Mouse (Mus musculus) lung, embryonic 15.5 days (tissue): ENCODE results near the gene Vwce. TPM values are rescaled to one million over a fixed set of nuclear protein-coding genes. Genes with fewer than 3 reads are reported as not detected.

ENCODE experiments used
- ATAC-seq: fragments of 200-750 bp; cut with Nextera tagmentation; 2 replicates; pipeline ENCODE4 v1.8.0; 2017; ENCODE audit warnings: moderate number of reproducible peaks, borderline replicate concordance; ENCODE audit not compliant: low FRiP score, low TSS enrichment; ENCODE audit errors: extremely low read depth
- H3K27ac ChIP-seq: fragments of 300-500 bp; sonication (generic); 2 replicates; pipeline ENCODE4 v1.5.1; 2015; ENCODE audit warnings: moderate library complexity, mild to moderate bottlenecking, inconsistent platforms
- H3K27me3 ChIP-seq: fragments of 300-500 bp; sonication (generic); 2 replicates; pipeline ENCODE4 v1.6.1; 2015; ENCODE audit warnings: inconsistent platforms
- H3K36me3 ChIP-seq: fragments of 300-500 bp; sonication (generic); 2 replicates; pipeline ENCODE4 v1.6.1; 2015; ENCODE audit warnings: inconsistent platforms
- H3K4me1 ChIP-seq: fragments of 300-500 bp; sonication (generic); 2 replicates; pipeline ENCODE4 v1.6.1; 2015; ENCODE audit warnings: inconsistent platforms
- H3K4me2 ChIP-seq: fragments of 300-500 bp; sonication (generic); 2 replicates; pipeline ENCODE4 v1.6.1; 2015; ENCODE audit warnings: inconsistent platforms, mild to moderate bottlenecking, moderate library complexity
- H3K4me3 ChIP-seq: fragments of 300-500 bp; sonication (generic); 2 replicates; pipeline ENCODE4 v1.5.1; 2015; ENCODE audit warnings: mild to moderate bottlenecking, inconsistent platforms
- H3K9ac ChIP-seq: fragments of 300-500 bp; sonication (generic); 2 replicates; pipeline ENCODE4 v1.6.1; 2015; ENCODE audit warnings: inconsistent platforms
- H3K9me3 ChIP-seq: fragments of 300-500 bp; sonication (generic); 2 replicates; pipeline ENCODE4 v1.6.1; 2016; ENCODE audit warnings: inconsistent platforms
- WGBS: fragments of 180-500 bp; shearing (Covaris S2); methylation state at CpG from one replicate; pipeline ENCODE4 v1.1.7; 2015; 5-methylcytosine and 5-hydroxymethylcytosine counted together
- polyA plus RNA-seq: library from polyadenylated mRNA; unstranded; fragments of >200 nt; fragmentation: Nextera tagmentation; extraction: Ambion mirVana; gene quantifications from 2 replicates; pipeline ENCODE4 v1.2.1, GENCODE M21; 2015

Vwce gene
- polyA plus RNA-seq, 1 experiment from 2014 or later: 1.3 TPM

DNA sequence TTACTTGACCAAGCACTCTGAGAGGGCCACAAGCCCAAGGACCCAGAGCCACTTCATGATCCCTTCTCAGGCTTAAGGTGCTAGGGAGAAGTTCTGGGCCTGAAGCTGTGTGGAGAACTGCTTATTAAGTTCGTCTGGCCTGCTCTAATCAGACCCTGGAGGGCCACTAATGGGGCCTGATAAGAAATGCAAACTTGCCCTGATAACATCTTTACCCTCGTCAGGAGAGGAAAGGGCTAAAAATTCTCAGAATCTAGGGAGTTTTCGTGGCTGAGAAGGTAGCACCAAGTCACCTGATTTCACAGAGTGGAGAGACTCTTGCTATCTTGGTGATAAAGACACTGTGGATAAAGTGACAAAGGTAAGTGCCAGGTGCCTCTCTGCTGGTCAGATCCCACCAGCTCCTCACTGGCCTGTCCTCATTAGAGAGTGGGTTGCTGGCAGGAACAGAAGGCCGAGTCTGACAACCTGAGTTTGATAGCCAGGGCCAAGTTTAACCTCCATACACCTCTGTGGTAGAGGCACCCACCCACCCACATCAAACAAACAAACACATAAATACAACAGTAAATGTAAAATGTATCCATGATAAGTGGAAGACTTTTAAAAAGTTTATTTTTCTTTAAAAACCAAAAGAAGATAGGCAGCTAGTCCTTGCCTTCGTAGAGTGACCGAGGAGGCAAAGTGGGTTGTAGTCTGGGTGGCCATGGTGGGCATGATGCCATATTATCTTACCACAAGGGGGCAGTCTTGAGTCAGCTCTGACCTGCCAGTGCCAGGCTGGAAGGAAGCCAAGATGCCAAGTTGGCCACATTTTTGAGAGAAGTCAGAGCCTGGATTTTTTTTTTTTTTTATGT is 44.1 kb downstream of the Vwce start, which contains the start of gene Pga5:
Gene Pga5, minus strand, starts transcription at position 157 of the 857 bp plus-strand sequence.
- Histone ChIP-seq H3K27ac (no peak within 1 kb of the TSS), H3K9ac (no peak within 1 kb of the TSS), H3K4me3 (no peak within 1 kb of the TSS), H3K4me2 (no peak within 1 kb of the TSS), H3K4me1 (no peaks in the 10 kb centered on the region), H3K36me3 (no peaks in the 10 kb centered on the region), H3K27me3 (no peaks in the 10 kb centered on the region), H3K9me3 (no peaks in the 10 kb centered on the region)
- WGBS: 20% methylated on average over 6 of the region's 6 CpGs
- no peak for ATAC-seq

DNA sequence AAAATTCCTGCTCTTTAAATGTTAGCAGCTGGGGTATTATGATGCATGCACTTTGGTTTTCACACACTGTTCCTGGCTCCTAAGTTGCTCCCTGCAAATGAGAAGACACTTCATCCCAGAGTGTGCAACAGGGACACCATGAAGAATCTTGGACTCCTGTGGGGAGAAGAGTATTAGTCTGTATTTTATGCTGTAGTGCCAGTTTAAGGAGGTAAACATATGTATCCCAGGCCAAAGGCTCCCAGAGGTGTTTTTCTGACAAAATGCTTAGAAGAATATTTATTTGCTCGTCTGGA is 44.7 kb downstream of the Vwce start:
- no peaks in the 10 kb centered on the region for H3K4me1 ChIP-seq
- no peaks in the 10 kb centered on the region for H3K36me3 ChIP-seq
- 74% methylated on average over 1 of the region's 1 CpGs for WGBS
- H3K9ac ChIP-seq: no peak overlapping the region
- no peaks in the 10 kb centered on the region for H3K27me3 ChIP-seq
- no peak overlapping the region for H3K4me3 ChIP-seq
- no peak overlapping the region for H3K4me2 ChIP-seq
- no peaks in the 10 kb centered on the region for H3K9me3 ChIP-seq
- no peak for ATAC-seq
- no peak overlapping the region for H3K27ac ChIP-seq

DNA sequence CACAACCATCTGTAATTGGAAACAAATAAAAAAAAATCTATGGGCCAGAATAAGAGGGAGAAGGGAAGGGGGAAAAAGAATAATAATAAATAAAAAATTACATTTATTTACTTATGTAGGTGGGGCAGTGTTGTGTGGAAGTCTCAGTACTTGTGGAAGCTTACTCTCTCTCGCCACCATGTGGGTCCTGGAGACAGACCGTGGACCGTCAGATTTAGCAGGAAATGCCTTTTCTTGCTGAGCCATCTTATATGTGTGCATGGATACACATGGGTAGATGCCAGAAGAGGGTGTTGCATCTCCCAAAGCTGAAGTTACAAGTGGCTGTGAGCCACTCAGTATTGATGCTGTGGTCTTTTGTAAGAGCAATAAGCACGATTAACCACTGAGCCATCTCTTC is 47.6 kb downstream of the Vwce start:
- Histone ChIP-seq H3K9ac (no peak overlapping the region), H3K27ac (no peak overlapping the region), H3K4me3 (no peak overlapping the region), H3K36me3 (no peaks in the 10 kb centered on the region), H3K4me2 (no peak overlapping the region), H3K27me3 (no peaks in the 10 kb centered on the region), H3K9me3 (no peaks in the 10 kb centered on the region), H3K4me1 (no peaks in the 10 kb centered on the region)
- WGBS: 55% methylated on average over 4 of the region's 4 CpGs
- ATAC-seq: no peak

DNA sequence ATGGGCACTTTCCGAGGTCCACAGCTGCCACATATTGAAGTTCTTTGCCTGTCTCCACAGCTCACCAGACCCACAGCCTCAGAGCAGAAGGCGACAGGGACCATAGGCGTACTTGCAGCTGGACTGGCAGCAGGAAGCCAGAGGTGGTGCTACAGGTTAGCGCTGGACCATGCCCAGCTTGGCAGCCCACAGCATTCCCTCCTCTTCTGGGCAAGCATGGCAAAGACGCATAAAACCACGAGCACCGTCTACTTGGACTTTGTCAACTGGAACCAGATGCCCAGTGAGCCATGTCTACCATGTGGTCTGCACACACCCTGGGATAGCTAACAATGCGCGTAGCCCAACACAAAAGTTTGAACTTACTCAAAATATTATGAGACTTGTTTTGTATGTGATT is 51.1 kb downstream of the Vwce start:
- no peak for ATAC-seq
- Histone ChIP-seq H3K27ac (no peak overlapping the region), H3K4me3 (no peak overlapping the region), H3K36me3 (no peaks in the 10 kb centered on the region), H3K4me2 (no peak overlapping the region), H3K9me3 (no peaks in the 10 kb centered on the region), H3K4me1 (peaks cover 15% of the 10 kb centered on the region), H3K27me3 (no peaks in the 10 kb centered on the region), H3K9ac (no peak overlapping the region)
- 88% methylated on average over 9 of the region's 9 CpGs for WGBS

DNA sequence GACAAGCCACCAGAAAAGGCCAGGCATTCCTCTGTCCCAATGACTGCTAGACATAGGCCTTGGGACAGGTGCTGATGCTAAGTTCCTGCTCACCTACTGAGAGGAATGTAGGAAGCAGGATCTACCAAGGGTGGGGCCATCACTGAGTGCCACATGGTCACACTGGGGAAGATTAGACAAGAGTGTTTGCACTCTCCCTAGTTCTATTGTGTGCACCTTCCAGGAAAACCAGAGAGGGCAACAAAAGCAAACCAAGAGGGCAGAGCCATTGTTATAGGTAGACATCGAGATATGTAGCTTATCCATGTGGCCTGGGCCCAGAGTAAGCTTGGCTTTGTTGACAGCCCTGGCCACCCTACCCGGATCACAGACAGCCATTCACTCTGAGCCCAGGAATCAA is 51.7 kb downstream of the Vwce start:
- ATAC-seq: no peak
- H3K36me3 ChIP-seq: no peaks in the 10 kb centered on the region
- WGBS: 59% methylated on average over 2 of the region's 2 CpGs
- H3K27me3 ChIP-seq: no peaks in the 10 kb centered on the region
- no peak overlapping the region for H3K4me3 ChIP-seq
- H3K4me2 ChIP-seq: no peak overlapping the region
- no peak overlapping the region for H3K27ac ChIP-seq
- H3K9me3 ChIP-seq: no peaks in the 10 kb centered on the region
- no peak overlapping the region for H3K9ac ChIP-seq
- peaks cover 22% of the 10 kb centered on the region for H3K4me1 ChIP-seq

DNA sequence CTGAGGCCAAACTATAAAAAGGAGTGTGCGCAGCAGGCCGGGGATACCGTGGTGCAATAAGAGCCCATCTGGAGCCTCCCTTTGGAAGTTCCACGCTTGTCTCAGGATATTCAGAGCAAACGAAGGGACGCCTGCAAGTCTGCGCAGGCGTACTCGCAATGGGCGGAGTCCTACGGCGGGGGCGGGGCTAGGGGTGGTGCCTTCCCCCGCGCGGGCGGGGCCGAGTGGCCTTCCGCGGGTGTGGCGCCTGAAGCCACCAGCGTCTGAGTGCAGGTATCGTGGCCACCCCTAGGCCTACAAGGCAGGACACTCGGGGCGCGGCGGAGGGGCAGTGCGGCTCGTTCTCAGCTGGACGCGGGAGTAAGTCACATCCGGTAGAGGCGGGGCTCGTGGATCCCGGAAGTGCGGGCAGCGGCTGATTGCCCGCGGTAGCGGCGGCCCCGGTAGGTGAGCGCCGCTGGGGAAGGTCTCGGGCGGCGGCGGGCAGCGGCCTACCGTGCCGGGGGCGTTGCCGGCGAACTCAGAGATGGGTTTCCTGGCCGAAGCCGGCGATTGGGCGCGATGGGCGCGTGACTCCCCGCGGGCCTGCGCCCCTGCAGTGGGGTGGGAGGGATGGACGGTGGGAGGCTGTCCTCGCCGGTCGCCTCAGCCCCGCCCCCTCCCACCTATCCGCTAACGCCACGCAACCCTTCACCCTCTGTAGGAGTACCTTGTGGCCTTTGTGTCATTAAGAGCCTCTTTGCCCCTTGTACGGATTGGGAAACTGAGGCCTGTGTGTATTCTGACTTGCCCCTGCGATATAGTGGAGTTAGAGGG is 54.7 kb downstream of the Vwce start, which contains the start of gene Vps37c:
Gene Vps37c, plus strand, starts transcription at position 199 of the 816 bp plus-strand sequence.
- Histone ChIP-seq H3K4me3 (peak within 1 kb of the TSS; percentile 90), H3K27ac (peak within 1 kb of the TSS; percentile 98), H3K9ac (peak within 1 kb of the TSS; percentile 88), H3K27me3 (no peaks in the 10 kb centered on the region), H3K4me2 (peak within 1 kb of the TSS; percentile 68), H3K4me1 (peaks cover 24% of the 10 kb centered on the region), H3K36me3 (no peaks in the 10 kb centered on the region), H3K9me3 (no peaks in the 10 kb centered on the region)
- under 1% methylated on average over 63 of the region's 74 CpGs for WGBS
- ATAC-seq: peak; percentile 94

DNA sequence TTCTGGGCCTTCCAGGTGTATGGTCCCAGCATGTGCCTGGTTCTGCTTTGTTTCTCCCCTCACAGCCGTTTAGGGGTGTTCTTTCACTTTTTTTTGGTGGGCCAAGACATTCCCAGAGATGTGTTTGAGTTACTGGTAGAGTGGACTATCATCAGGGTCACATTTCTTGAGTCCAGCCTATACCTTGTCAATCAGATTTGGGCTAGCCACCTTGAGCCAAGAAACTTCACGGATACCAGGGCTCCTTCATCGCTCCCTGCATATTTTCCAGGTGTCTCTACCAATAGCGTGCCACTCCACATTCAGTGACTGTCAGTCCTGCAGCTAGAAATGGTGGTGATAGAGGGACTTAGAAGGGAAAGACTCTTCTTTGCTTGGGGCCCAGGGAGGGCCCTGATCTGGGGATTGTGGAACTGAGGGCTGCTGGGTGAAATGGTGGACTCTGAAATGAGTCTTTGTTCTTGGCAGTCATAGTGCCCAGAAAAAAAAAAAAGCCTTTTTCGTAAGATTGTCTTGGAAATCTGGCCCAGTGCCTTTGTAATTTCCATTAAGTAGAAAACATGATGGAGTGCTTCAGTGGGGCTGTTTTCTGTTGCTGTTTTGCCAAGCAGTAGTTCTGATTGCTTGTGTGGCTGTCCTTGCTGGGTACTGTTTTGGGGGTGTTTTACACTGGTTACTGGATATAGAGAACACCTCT is 55.6 kb downstream of the Vwce start:
- Histone ChIP-seq H3K9ac (peak overlapping the region; percentile 88), H3K4me3 (peak overlapping the region; percentile 90), H3K27me3 (no peaks in the 10 kb centered on the region), H3K27ac (peak overlapping the region; percentile 98), H3K4me1 (peaks cover 24% of the 10 kb centered on the region), H3K9me3 (no peaks in the 10 kb centered on the region), H3K36me3 (no peaks in the 10 kb centered on the region), H3K4me2 (peak overlapping the region; percentile 68)
- ATAC-seq: no peak
- 22% methylated on average over 5 of the region's 5 CpGs for WGBS

DNA sequence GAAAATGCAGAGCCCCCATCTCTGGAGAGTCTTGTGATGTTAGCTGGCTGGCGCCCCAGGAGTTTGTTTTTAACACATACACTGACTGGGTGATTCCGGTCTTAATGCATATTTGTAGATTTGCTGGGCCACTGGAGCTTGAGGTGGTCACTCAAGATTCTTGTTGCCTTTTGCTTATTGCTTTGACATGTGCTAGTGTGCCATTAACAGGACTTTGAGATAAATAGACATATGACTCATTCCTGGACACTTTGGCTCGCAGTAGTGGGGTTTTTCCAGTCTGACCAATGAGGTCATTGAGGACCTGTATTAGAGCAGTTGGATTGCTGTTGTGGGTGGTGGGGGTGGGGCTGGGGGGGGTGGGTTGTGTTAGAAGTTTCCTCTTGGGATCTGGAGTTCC is 56.3 kb downstream of the Vwce start:
- Histone ChIP-seq H3K9ac (no peak overlapping the region), H3K4me1 (peaks cover 24% of the 10 kb centered on the region), H3K27ac (peak overlapping the region; percentile 98; the same call in 1 of the 2 replicates), H3K36me3 (no peaks in the 10 kb centered on the region), H3K4me2 (peak overlapping the region; percentile 68), H3K9me3 (no peaks in the 10 kb centered on the region), H3K27me3 (no peaks in the 10 kb centered on the region), H3K4me3 (no peak overlapping the region)
- ATAC-seq: no peak
- 53% methylated on average over 3 of the region's 3 CpGs for WGBS

DNA sequence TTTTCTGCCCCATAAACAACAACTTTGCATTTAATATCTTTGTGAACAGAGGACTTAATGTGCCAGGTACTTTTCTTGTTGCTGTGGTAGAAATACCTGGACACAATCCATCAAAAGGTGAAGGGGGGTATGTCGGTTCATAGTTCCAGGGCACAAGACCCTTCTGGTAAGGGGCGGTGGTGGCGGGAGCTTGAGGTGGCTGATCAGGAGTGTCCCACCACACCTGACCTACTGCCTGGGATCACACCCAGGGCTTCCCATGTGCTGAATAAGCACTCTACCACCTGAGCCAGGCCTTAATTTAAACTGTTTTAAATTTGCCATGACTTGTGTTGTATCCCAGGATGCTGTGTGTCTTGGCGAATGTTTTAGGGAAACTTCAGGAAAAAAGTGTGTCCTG is 57.1 kb downstream of the Vwce start:
- Histone ChIP-seq H3K4me3 (no peak overlapping the region), H3K27ac (no peak overlapping the region), H3K4me2 (no peak overlapping the region), H3K36me3 (no peaks in the 10 kb centered on the region), H3K4me1 (peaks cover 27% of the 10 kb centered on the region), H3K9ac (no peak overlapping the region), H3K27me3 (no peaks in the 10 kb centered on the region), H3K9me3 (no peaks in the 10 kb centered on the region)
- WGBS: 91% methylated on average over 4 of the region's 4 CpGs
- no peak for ATAC-seq

DNA sequence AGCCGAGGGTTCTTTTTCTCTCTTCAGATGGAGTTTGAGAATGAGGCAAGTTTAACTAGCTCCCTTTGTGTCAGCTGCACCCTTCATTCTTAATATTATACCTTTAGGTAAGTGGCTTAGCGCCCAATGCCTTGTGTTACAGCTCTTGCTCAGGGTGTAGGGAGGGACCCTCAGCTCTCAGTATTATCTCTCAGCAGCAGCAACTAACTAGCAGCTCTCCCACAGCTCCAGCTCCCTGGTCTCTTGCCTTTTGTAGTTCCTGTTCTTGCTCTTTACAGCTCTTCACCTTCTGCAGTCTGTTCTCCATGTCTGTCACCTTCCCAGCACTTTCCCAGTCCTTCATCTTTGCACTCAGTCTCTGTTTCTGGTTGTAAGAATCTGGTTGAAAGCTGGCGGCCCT is 57.6 kb downstream of the Vwce start:
- Histone ChIP-seq H3K4me3 (no peak overlapping the region), H3K4me2 (no peak overlapping the region), H3K9me3 (no peaks in the 10 kb centered on the region), H3K36me3 (no peaks in the 10 kb centered on the region), H3K27me3 (no peaks in the 10 kb centered on the region), H3K4me1 (peaks cover 27% of the 10 kb centered on the region), H3K9ac (no peak overlapping the region), H3K27ac (no peak overlapping the region)
- ATAC-seq: no peak
- 62% methylated on average over 3 of the region's 3 CpGs for WGBS

DNA sequence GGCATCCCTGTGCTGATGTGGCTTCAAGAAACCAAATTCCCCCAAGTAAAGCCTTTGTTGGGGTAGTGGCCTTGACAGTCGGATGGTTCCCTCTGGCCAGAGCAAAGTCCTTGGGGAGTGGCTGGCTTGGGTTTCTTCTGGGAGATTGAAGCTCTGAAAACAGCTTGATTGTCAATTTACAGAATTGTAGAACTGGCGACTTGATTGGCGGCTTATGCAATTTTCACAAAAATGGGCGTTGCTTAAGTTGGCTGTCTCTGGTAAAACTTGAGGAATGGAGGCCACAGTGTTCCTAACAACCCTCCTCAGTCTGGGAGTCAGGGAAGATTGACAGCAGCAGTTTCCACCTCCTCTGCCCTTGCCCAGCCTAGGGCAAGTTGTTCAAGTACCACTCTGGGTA is 58.3 kb downstream of the Vwce start:
- Histone ChIP-seq H3K4me3 (no peak overlapping the region), H3K27ac (no peak overlapping the region), H3K36me3 (no peaks in the 10 kb centered on the region), H3K9ac (no peak overlapping the region), H3K4me1 (peaks cover 33% of the 10 kb centered on the region), H3K9me3 (no peaks in the 10 kb centered on the region), H3K4me2 (no peak overlapping the region), H3K27me3 (no peaks in the 10 kb centered on the region)
- 93% methylated on average over 4 of the region's 4 CpGs for WGBS
- no peak for ATAC-seq
